Mouse (Mus musculus) lung, embryonic 15.5 days (tissue): Measurements from ENCODE around the gene Tarbp2. TPM values are rescaled to one million over a fixed set of nuclear protein-coding genes. Genes with fewer than 3 reads are reported as not detected.

Experiments
- ATAC-seq: fragments of 200-750 bp; cut with Nextera tagmentation; 2 replicates; pipeline ENCODE4 v1.8.0; 2017; ENCODE audit warnings: moderate number of reproducible peaks, borderline replicate concordance; ENCODE audit not compliant: low FRiP score, low TSS enrichment; ENCODE audit errors: extremely low read depth
- H3K27ac ChIP-seq: fragments of 300-500 bp; sonication (generic); 2 replicates; pipeline ENCODE4 v1.5.1; 2015; ENCODE audit warnings: moderate library complexity, mild to moderate bottlenecking, inconsistent platforms
- H3K27me3 ChIP-seq: fragments of 300-500 bp; sonication (generic); 2 replicates; pipeline ENCODE4 v1.6.1; 2015; ENCODE audit warnings: inconsistent platforms
- H3K36me3 ChIP-seq: fragments of 300-500 bp; sonication (generic); 2 replicates; pipeline ENCODE4 v1.6.1; 2015; ENCODE audit warnings: inconsistent platforms
- H3K4me1 ChIP-seq: fragments of 300-500 bp; sonication (generic); 2 replicates; pipeline ENCODE4 v1.6.1; 2015; ENCODE audit warnings: inconsistent platforms
- H3K4me2 ChIP-seq: fragments of 300-500 bp; sonication (generic); 2 replicates; pipeline ENCODE4 v1.6.1; 2015; ENCODE audit warnings: inconsistent platforms, mild to moderate bottlenecking, moderate library complexity
- H3K4me3 ChIP-seq: fragments of 300-500 bp; sonication (generic); 2 replicates; pipeline ENCODE4 v1.5.1; 2015; ENCODE audit warnings: mild to moderate bottlenecking, inconsistent platforms
- H3K9ac ChIP-seq: fragments of 300-500 bp; sonication (generic); 2 replicates; pipeline ENCODE4 v1.6.1; 2015; ENCODE audit warnings: inconsistent platforms
- H3K9me3 ChIP-seq: fragments of 300-500 bp; sonication (generic); 2 replicates; pipeline ENCODE4 v1.6.1; 2016; ENCODE audit warnings: inconsistent platforms
- WGBS: fragments of 180-500 bp; shearing (Covaris S2); methylation state at CpG from one replicate; pipeline ENCODE4 v1.1.7; 2015; 5-methylcytosine and 5-hydroxymethylcytosine counted together
- polyA plus RNA-seq: library from polyadenylated mRNA; unstranded; fragments of >200 nt; fragmentation: Nextera tagmentation; extraction: Ambion mirVana; gene quantifications from 2 replicates; pipeline ENCODE4 v1.2.1, GENCODE M21; 2015

Tarbp2 gene
- polyA plus RNA-seq, 1 experiment from 2014 or later = 80.7 TPM

DNA sequence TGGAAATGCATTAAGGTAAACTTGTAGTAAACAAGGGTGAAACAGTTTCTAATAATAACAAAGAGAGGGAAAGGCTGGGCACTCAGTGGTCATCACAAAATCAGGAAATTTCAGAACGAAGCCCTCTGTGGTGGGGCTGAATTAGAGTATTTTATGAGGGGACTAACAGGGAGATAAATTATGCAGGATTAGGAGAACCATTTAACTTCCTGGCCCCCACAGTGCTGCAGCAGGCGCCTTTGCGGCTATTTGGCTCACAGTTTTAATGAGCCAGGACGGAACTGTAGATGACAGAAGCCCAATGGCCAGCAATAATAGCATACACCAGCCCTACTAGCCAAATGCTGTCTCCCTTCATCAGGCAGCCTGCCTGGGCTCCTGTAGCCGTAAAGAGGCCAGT is 45.7 kb downstream of the Tarbp2 start:
- ATAC-seq = no peak
- H3K27ac ChIP-seq = no peak overlapping the region
- 87% methylated on average over 5 of the region's 5 CpGs for WGBS
- no peak overlapping the region for H3K9ac ChIP-seq
- H3K36me3 ChIP-seq = peaks cover 15% of the 10 kb centered on the region; the same call in 1 of the 2 replicates
- H3K4me3 ChIP-seq = no peak overlapping the region
- H3K4me1 ChIP-seq = no peaks in the 10 kb centered on the region
- H3K4me2 ChIP-seq = no peak overlapping the region
- H3K27me3 ChIP-seq = no peaks in the 10 kb centered on the region
- no peaks in the 10 kb centered on the region for H3K9me3 ChIP-seq

DNA sequence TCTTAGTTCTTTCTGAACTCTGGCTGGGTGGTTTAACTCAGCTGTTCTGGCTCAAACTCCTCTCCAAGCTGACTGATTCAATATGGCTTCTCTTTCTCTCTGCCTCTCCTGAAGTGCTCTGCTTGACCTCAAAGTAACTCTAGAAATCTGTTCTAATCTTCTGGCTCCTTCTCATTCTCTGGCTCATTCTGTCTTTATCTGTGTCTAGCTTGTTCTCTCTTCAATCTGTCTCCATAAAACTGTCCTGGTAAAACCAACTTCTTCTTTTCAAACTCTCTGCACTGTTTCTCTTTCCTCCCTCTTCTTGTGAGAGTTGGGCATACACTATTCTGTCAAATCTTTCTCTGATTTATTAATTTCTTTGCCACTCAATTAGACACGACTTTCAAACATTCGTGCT is 49.9 kb downstream of the Tarbp2 start:
- Histone ChIP-seq H3K4me2 (no peak overlapping the region), H3K4me3 (no peak overlapping the region), H3K4me1 (no peaks in the 10 kb centered on the region)

DNA sequence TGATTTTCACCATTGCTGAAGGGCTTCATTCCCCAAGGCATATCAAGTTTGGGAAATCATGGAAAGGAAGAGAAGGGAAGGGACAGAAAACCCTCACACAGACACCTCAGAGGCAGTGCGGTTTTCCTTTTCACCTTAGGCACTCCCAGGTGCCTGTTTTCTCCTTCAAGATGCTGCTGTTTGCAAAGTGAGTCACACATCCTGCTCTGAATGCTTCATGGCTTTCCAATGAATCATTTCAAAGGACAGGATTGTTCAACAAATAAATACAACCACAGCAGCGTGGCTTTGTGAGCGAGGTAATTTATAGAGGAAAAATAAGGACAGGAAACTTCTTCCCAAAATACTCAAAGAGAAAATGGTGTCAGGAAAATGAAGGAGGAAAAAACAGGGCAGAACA is 54.1 kb downstream of the Tarbp2 start:
- H3K9ac ChIP-seq = no peak overlapping the region
- no peak overlapping the region for H3K4me3 ChIP-seq
- H3K27ac ChIP-seq = no peak overlapping the region
- no peak overlapping the region for H3K4me2 ChIP-seq
- no peaks in the 10 kb centered on the region for H3K27me3 ChIP-seq
- ATAC-seq = no peak
- no peaks in the 10 kb centered on the region for H3K4me1 ChIP-seq
- H3K36me3 ChIP-seq = no peaks in the 10 kb centered on the region
- WGBS = 50% methylated on average over 3 of the region's 3 CpGs
- H3K9me3 ChIP-seq = no peaks in the 10 kb centered on the region

More for the DNA sequence above, 49.9 kb downstream of the Tarbp2 start:
- WGBS = 69% methylated on average over 2 of the region's 2 CpGs
- Histone ChIP-seq H3K27me3 (no peaks in the 10 kb centered on the region), H3K9ac (no peak overlapping the region), H3K9me3 (no peaks in the 10 kb centered on the region), H3K27ac (no peak overlapping the region), H3K36me3 (peaks cover 3% of the 10 kb centered on the region; the same call in 1 of the 2 replicates)
- no peak for ATAC-seq

Other genes starting within 250 kb of the Tarbp2 start
- gene Gm9918, start 247.6 kb upstream of the Tarbp2 start, polyA plus RNA-seq = 0.53 and 0.57 TPM in 2 replicates
- gene Mfsd5, start 238.7 kb upstream of the Tarbp2 start, polyA plus RNA-seq = 63.8 and 65.3 TPM in 2 replicates
- gene Espl1, start 221.9 kb upstream of the Tarbp2 start, polyA plus RNA-seq = 27.6 and 32.2 TPM in 2 replicates
- 368 and 401 TPM in 2 replicates for gene Pfdn5, start 192.1 kb upstream of the Tarbp2 start, polyA plus RNA-seq
- gene Myg1, start 186.5 kb upstream of the Tarbp2 start, polyA plus RNA-seq = 100 and 106 TPM in 2 replicates
- 91.1 and 92.0 TPM in 2 replicates for gene Aaas, start 167.4 kb upstream of the Tarbp2 start, polyA plus RNA-seq
- 0.48 and 0.55 TPM in 2 replicates for gene Sp7, start 151.0 kb upstream of the Tarbp2 start, polyA plus RNA-seq
- 10.6 TPM in 2 replicates for gene Sp1, start 112.0 kb upstream of the Tarbp2 start, polyA plus RNA-seq
- gene Amhr2, start 72.8 kb upstream of the Tarbp2 start, polyA plus RNA-seq = 0.59 and 0.82 TPM in 2 replicates
- gene Prr13, start 59.2 kb upstream of the Tarbp2 start, polyA plus RNA-seq = 69.4 and 71.4 TPM in 2 replicates
- gene Pcbp2, start 47.7 kb upstream of the Tarbp2 start, polyA plus RNA-seq = 217 TPM in 2 replicates
- gene Gm10337, start 14.5 kb upstream of the Tarbp2 start, polyA plus RNA-seq = not detected in 2 replicates
- gene Map3k12, start 1.1 kb upstream of the Tarbp2 start, polyA plus RNA-seq = 11.8 and 14.4 TPM in 2 replicates
- 2.0 and 5.4 TPM in 2 replicates for gene Npff, start 6.8 kb downstream of the Tarbp2 start, polyA plus RNA-seq
- gene Gm28047, start 106.9 kb downstream of the Tarbp2 start, polyA plus RNA-seq = not detected in 2 replicates
- gene Atf7, start 107.3 kb downstream of the Tarbp2 start, polyA plus RNA-seq = 40.6 and 47.0 TPM in 2 replicates
- 70.9 and 83.1 TPM in 2 replicates for gene Atp5g2, start 154.2 kb downstream of the Tarbp2 start, polyA plus RNA-seq
- gene Calcoco1, start 204.0 kb downstream of the Tarbp2 start, polyA plus RNA-seq = 48.0 and 51.4 TPM in 2 replicates